ENCODE assay signal across 9 mouse cellular contexts in genomic region chr10:63100657-63101056, GRCm38 (mm10). TPM values are rescaled to one million over a fixed set of nuclear protein-coding genes. Genes with fewer than 3 reads are reported as not detected.
DNase-seq lines count a peak whose midpoint lies in the region; ATAC-seq and TF ChIP-seq lines count a peak whose summit lies in the region.
"Had no signal": no experiment of that assay in that cellular context is flagged by ENCODE, and none has a peak within 500 bp of the region (broad histone marks: within the 10 kb centered on the region; RNA-seq: fewer than 3 reads in every experiment).

No protein-coding gene starts in this region.

- no peak for TF ChIP-seq EP300 in liver, postnatal 0 days (IDR thresholded peaks at IDR 0.05; ENCODE audit: low read depth)

- peak overlapping the region; percentile 69; the same call in 1 of the 2 replicates for H3K9ac ChIP-seq in heart, embryonic 11.5 days (ENCODE audit: low read depth, low read length)
- no peak overlapping the region for H3K9ac ChIP-seq in ES-E14 (ENCODE audit: insufficient read depth, low read depth, low read length, poor library complexity, severe bottlenecking)
- peak overlapping the region; percentile 74 for H3K9ac ChIP-seq in forebrain, postnatal 0 days
- H3K9ac ChIP-seq in liver, postnatal 0 days (replicated peaks) = no peak overlapping the region

- H3K9me3 ChIP-seq in heart, embryonic 11.5 days (replicated peaks; ENCODE audit: control insufficient read depth, low read length) = no peaks in the 10 kb centered on the region
- peaks cover 13% of the 10 kb centered on the region for H3K9me3 ChIP-seq in ES-E14 (ENCODE audit: control insufficient read depth, insufficient read depth, low read depth, low read length)
- H3K9me3 ChIP-seq in forebrain, postnatal 0 days (ENCODE audit: low read length) = no peaks in the 10 kb centered on the region
- no peaks in the 10 kb centered on the region for H3K9me3 ChIP-seq in liver, postnatal 0 days (ENCODE audit: low read length)

- no peak for DNase-seq in heart, postnatal 10 days
- no peak for DNase-seq in ES-E14 (ENCODE audit: low read depth, low spot score)
- peak; percentile 35 for DNase-seq in forebrain, postnatal 0 days
- DNase-seq in liver, postnatal 0 days = no peak
- no peak for DNase-seq in left cerebral cortex, postnatal 36 days (ENCODE audit: low spot score in 2 of 2)
- no peak for DNase-seq in yolk sac, embryonic 10.5 days (ENCODE audit: low spot score)
- DNase-seq in layer of hippocampus, adult 11-12 months (ENCODE audit: low spot score) = no peak

- no peak overlapping the region for H3K27ac ChIP-seq in heart, embryonic 11.5 days (ENCODE audit: low read depth, low read length)
- no peak overlapping the region for H3K27ac ChIP-seq in ES-E14 (ENCODE audit: insufficient read depth, low read depth, low read length, poor library complexity, severe bottlenecking)
- H3K27ac ChIP-seq in forebrain, postnatal 0 days (ENCODE audit: low read depth, low read length) = no peak overlapping the region
- no peak overlapping the region for H3K27ac ChIP-seq in liver, postnatal 0 days (ENCODE audit: low read depth)

- in situ Hi-C loops in ES-E14 (cut with MboI; ENCODE audit: low sequenced_read_pairs in 2 of 2, unreplicated experiment in 2 of 2) = no loop called here

- no peaks in the 10 kb centered on the region for H3K36me3 ChIP-seq in heart, embryonic 11.5 days (ENCODE audit: control insufficient read depth, insufficient read depth, low read length)
- no peaks in the 10 kb centered on the region for H3K36me3 ChIP-seq in ES-E14 (ENCODE audit: control insufficient read depth, insufficient read depth, low read length, poor library complexity, severe bottlenecking)
- H3K36me3 ChIP-seq in forebrain, postnatal 0 days (ENCODE audit: insufficient read depth) = no peaks in the 10 kb centered on the region
- H3K36me3 ChIP-seq in liver, postnatal 0 days (replicated peaks; ENCODE audit: insufficient read depth, low read length) = no peaks in the 10 kb centered on the region

- WGBS in heart, embryonic 11.5 days (ENCODE audit: insufficient replicate concordance) = 23% methylated on average over 9 of the region's 9 CpGs
- 9% methylated on average over 9 of the region's 9 CpGs for WGBS in forebrain, postnatal 0 days
- WGBS in liver, postnatal 0 days (ENCODE audit: insufficient replicate concordance) = 24% methylated on average over 9 of the region's 9 CpGs

- peak overlapping the region; percentile 59 for H3K4me3 ChIP-seq in heart, embryonic 11.5 days (ENCODE audit: low read depth, low read length)
- peak overlapping the region; percentile 60 to 65 for H3K4me3 ChIP-seq in ES-E14 (ENCODE audit: insufficient read depth in 1 of 2, low read depth in 1 of 2, low read length in 2 of 2, poor library complexity in 1 of 2, severe bottlenecking in 1 of 2)
- peak overlapping the region; percentile 63 for H3K4me3 ChIP-seq in forebrain, postnatal 0 days (ENCODE audit: low read depth, low read length)
- H3K4me3 ChIP-seq in liver, postnatal 0 days (ENCODE audit: low read depth, low read length) = peak overlapping the region; percentile 46

- H3K4me2 ChIP-seq in heart, embryonic 11.5 days = peak overlapping the region; percentile 94
- H3K4me2 ChIP-seq in forebrain, postnatal 0 days (ENCODE audit: low read depth) = peak overlapping the region; percentile 94
- peak overlapping the region; percentile 74 for H3K4me2 ChIP-seq in liver, postnatal 0 days (ENCODE audit: low read depth, low read length)

- intact Hi-C loops in heart, postnatal 10 days (cut with DNase I) = no loop called here
- intact Hi-C loops in left cerebral cortex, postnatal 36 days (cut with DNase I) = loop anchor here (10.0 kb wide), 1 partner anchor 76 kb away; the partner anchor contains the start of genes Hnrnph3 and Pbld2

- no peak for ATAC-seq in heart, embryonic 11.5 days (replicated peaks; ENCODE audit: insufficient number of reproducible peaks, low FRiP score, low TSS enrichment)
- peak; percentile 60 for ATAC-seq in forebrain, postnatal 0 days
- ATAC-seq in liver, postnatal 0 days = no peak

- H3K4me1 ChIP-seq in heart, embryonic 11.5 days (ENCODE audit: control insufficient read depth, insufficient read depth, low read length) = peaks cover 4% of the 10 kb centered on the region; the same call in 1 of the 2 replicates
- H3K4me1 ChIP-seq in ES-E14 (ENCODE audit: control insufficient read depth in 2 of 2, insufficient read depth in 2 of 2, low read length in 2 of 2, poor library complexity in 1 of 2) = no peaks in the 10 kb centered on the region
- no peaks in the 10 kb centered on the region for H3K4me1 ChIP-seq in forebrain, postnatal 0 days (ENCODE audit: insufficient read depth)
- H3K4me1 ChIP-seq in liver, postnatal 0 days (ENCODE audit: insufficient read depth) = 0 out of 2 replicates have a peak, but pooled peaks cover 3% of the 10 kb centered on the region

- TF ChIP-seq CTCF in forebrain, postnatal 0 days (IDR thresholded peaks at IDR 0.05; ENCODE audit: low read depth) = no peak
- no peak for TF ChIP-seq CTCF in liver, postnatal 0 days (IDR thresholded peaks at IDR 0.05; ENCODE audit: low read depth)

- peaks cover 35% of the 10 kb centered on the region for H3K27me3 ChIP-seq in heart, embryonic 11.5 days (ENCODE audit: control insufficient read depth, insufficient read depth, low read length)
- H3K27me3 ChIP-seq in forebrain, postnatal 0 days (ENCODE audit: insufficient read depth, low read length) = no peaks in the 10 kb centered on the region
- H3K27me3 ChIP-seq in liver, postnatal 0 days (ENCODE audit: insufficient read depth, low read length) = peaks cover 28% of the 10 kb centered on the region

TF ChIP-seq in ES-E14, 5 proteins besides CTCF, POLR2A, EP300 and RAD21:
- TF ChIP-seq CHD2 (IDR thresholded peaks at IDR 0.05; ENCODE audit: low read depth, low read length) (no peak), ZC3H11A (IDR thresholded peaks at IDR 0.05; ENCODE audit: borderline replicate concordance, low read depth, low read length) (no peak), ZNF384 (IDR thresholded peaks at IDR 0.05; ENCODE audit: low read depth, low read length) (no peak), MAFK (IDR thresholded peaks at IDR 0.05; ENCODE audit: insufficient read depth, low read depth, low read length) (no peak), HCFC1 (IDR thresholded peaks at IDR 0.05; ENCODE audit: borderline replicate concordance, insufficient read depth, low read length) (no peak)
TF ChIP-seq in ES-E14: peak in this region for 0.

RNA-seq across cellular contexts. Expression of gene Atoh7, which starts 1.2 kb away (rescaled TPM):
- polyA plus RNA-seq in heart, embryonic 11.5 days (2014; fragmentation: Nextera tagmentation; extraction: Ambion mirVana) = not detected in 2 replicates
- total RNA-seq in heart, postnatal 10 days (2021) = not detected
- 0.16 TPM in 1 of 2 replicates, not detected in the other for total RNA-seq in ES-E14 (2012; rRNA removed)
- 0.15 and 0.71 TPM in 2 replicates for total RNA-seq in forebrain, postnatal 0 days (2014; rRNA removed)
- 3.3 and 4.8 TPM in 2 replicates for polyA plus RNA-seq in forebrain, postnatal 0 days (2015; fragmentation: Nextera tagmentation; extraction: Ambion mirVana)
- polyA plus RNA-seq in liver, postnatal 0 days (2015; fragmentation: Nextera tagmentation; extraction: Ambion mirVana) = 0.08 and 0.61 TPM in 2 replicates
- total RNA-seq in left cerebral cortex, postnatal 36 days (2021) = 1 to 10 TPM; 3.1 to 4.6 TPM
- total RNA-seq: neutrophil, adult 5-6 weeks had no signal

RNA-seq across cellular contexts. Expression of gene Pbld1, which starts 40.7 kb away (rescaled TPM):
- 0.38 and 1.1 TPM in 2 replicates for polyA plus RNA-seq in heart, embryonic 11.5 days (2014; fragmentation: Nextera tagmentation; extraction: Ambion mirVana)
- total RNA-seq in heart, postnatal 10 days (2021) = under 1 TPM; 0.60 to 0.92 TPM
- total RNA-seq in ES-E14 (2012; rRNA removed) = 3.6 and 4.1 TPM in 2 replicates
- total RNA-seq in forebrain, postnatal 0 days (2014; rRNA removed) = not detected in 2 replicates
- polyA plus RNA-seq in forebrain, postnatal 0 days (2015; fragmentation: Nextera tagmentation; extraction: Ambion mirVana) = 0.27 and 0.59 TPM in 2 replicates
- polyA plus RNA-seq in liver, postnatal 0 days (2015; fragmentation: Nextera tagmentation; extraction: Ambion mirVana) = 66.9 and 67.6 TPM in 2 replicates
- total RNA-seq in left cerebral cortex, postnatal 36 days (2021) = under 1 TPM; 0.35 to 0.41 TPM

Comparison
In these comparisons a context has a peak if more than half of its experiments do, and no peak if none do; other contexts are left out.
1. H3K9ac ChIP-seq: peak in heart, embryonic 11.5 days (single experiment) and forebrain, postnatal 0 days (single experiment); none in ES-E14 (single experiment) and liver, postnatal 0 days (single experiment).
2. Peak in every context shown above with its lines, with median percentiles within 50 percentile points of each other: H3K4me2 ChIP-seq and H3K4me3 ChIP-seq.